Mouse (Mus musculus) embryonic facial prominence, embryonic 10.5 days (tissue): ENCODE measurements around the gene Psme2. TPM values are rescaled to one million over a fixed set of nuclear protein-coding genes. Genes with fewer than 3 reads are reported as not detected.
A peak's percentile ranks its signal among the peaks of the same experiment; 100 is the strongest.

Experiments used
- DNase-seq: peaks from one replicate; pipeline ENCODE4 v3.0.0-alpha.2; 2017; ENCODE audit warnings: low spot score
- H3K27ac ChIP-seq: fragments of 300-500 bp; sonication (generic); replicated peaks from 2 replicates; pipeline ENCODE4 v1.5.1; 2016; ENCODE audit warnings: mild to moderate bottlenecking
- H3K27me3 ChIP-seq: fragments of 300-500 bp; sonication (generic); replicated peaks from 2 replicates; pipeline ENCODE4 v1.6.1; 2016; ENCODE audit warnings: low read depth, mild to moderate bottlenecking; ENCODE audit not compliant: poor library complexity, severe bottlenecking
- H3K36me3 ChIP-seq: fragments of 300-500 bp; sonication (generic); replicated peaks from 2 replicates; pipeline ENCODE4 v1.6.1; 2016; ENCODE audit warnings: mild to moderate bottlenecking, moderate library complexity
- H3K4me1 ChIP-seq: fragments of 300-500 bp; sonication (generic); 2 replicates; pipeline ENCODE4 v1.6.1; 2016
- H3K4me3 ChIP-seq: fragments of 300-500 bp; sonication (generic); 2 replicates; pipeline ENCODE4 v1.5.1; 2016; ENCODE audit warnings: mild to moderate bottlenecking, moderate library complexity
- H3K9me3 ChIP-seq: fragments of 300-500 bp; sonication (generic); 2 replicates; pipeline ENCODE4 v1.6.1; 2016; ENCODE audit warnings: mild to moderate bottlenecking
- WGBS: fragments of 180-500 bp; shearing (Covaris S2); methylation state at CpG from one replicate; pipeline ENCODE4 v1.1.7; 2016; 5-methylcytosine and 5-hydroxymethylcytosine counted together
- polyA plus RNA-seq: library from polyadenylated mRNA; unstranded; fragments of >200 nt; fragmentation: Nextera tagmentation; extraction: Ambion mirVana; gene quantifications from 2 replicates; pipeline ENCODE4 v1.2.1, GENCODE M21; 2016

Gene Psme2
- polyA plus RNA-seq, 1 experiment from 2014 or later = 186 TPM

DNA sequence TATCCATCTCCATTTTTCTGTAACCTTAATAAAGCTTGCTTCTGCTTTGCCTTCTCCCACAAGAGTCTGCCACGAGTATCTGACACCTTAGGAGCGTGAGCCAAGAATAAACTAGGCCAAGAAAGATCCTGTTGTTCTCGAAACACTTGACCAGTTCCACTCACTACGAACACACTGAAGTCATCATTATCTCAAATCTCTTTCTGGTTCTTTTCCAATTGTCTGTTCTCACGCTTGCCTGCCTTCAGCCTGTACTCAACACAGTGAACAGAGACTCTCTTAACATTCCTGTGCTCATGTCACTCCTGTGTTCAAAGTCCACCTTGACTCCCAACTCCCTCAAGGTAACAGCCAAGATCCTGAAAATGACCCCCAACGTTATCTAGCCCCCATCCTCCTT, 22.4 kb upstream of the Psme2 start:
- peaks cover 12% of the 10 kb centered on the region; the same call in 1 of the 2 replicates for H3K4me1 ChIP-seq
- H3K4me3 ChIP-seq = no peak overlapping the region
- no peaks in the 10 kb centered on the region for H3K9me3 ChIP-seq
- WGBS = 76% methylated on average over 6 of the region's 6 CpGs
- no peak for DNase-seq
- H3K27ac ChIP-seq = no peak overlapping the region
- H3K36me3 ChIP-seq = peaks cover 20% of the 10 kb centered on the region
- H3K27me3 ChIP-seq = no peaks in the 10 kb centered on the region

GRCm38 (mm10) chr14:55608339-55608738, 17.4 kb upstream of the Psme2 start:
- H3K4me3 ChIP-seq = no peak overlapping the region
- 92% methylated on average over 6 of the region's 6 CpGs for WGBS
- no peak for DNase-seq

DNA sequence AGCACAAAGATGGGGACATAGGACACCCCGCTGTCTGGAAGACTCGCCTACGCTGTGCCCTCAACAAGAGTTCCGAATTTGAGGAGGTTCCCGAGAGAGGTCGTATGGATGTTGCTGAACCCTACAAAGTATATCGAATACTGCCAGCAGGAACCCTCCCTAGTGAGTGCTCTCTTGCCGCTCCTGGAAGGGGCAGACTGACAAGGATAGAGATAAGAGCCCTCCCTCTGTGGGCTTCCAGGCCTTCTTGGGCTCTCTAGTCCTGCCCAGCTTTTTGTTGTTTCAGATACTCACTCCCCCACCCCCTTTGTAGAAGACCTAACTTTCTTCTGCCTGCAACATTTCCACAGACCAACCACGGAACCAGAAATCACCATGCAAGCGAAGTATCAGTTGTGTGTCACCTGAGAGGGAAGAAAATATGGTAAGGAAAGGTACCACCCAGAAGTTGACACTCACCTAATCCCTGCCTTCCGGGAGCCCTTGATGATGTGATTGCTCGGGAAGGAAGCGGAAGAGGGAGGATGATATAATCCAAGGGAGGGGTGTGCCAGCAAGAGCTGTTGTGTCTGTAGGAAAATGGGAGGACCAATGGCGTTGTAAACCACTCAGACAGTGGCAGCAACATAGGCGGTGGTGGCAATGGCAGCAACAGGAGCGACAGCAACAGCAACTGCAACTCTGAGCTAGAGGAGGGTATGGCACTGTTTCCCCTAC, 15.0 kb upstream of the Psme2 start:
- WGBS = 93% methylated on average over 16 of the region's 16 CpGs
- H3K27ac ChIP-seq = no peak overlapping the region
- no peaks in the 10 kb centered on the region for H3K9me3 ChIP-seq
- peaks cover 89% of the 10 kb centered on the region for H3K36me3 ChIP-seq
- no peak overlapping the region for H3K4me3 ChIP-seq
- H3K27me3 ChIP-seq = no peaks in the 10 kb centered on the region
- no peak for DNase-seq
- H3K4me1 ChIP-seq = peaks cover 20% of the 10 kb centered on the region

More at GRCm38 (mm10) chr14:55608339-55608738, 17.4 kb upstream of the Psme2 start:
- Histone ChIP-seq H3K27me3 (no peaks in the 10 kb centered on the region), H3K36me3 (peaks cover 65% of the 10 kb centered on the region), H3K4me1 (peaks cover 14% of the 10 kb centered on the region), H3K9me3 (no peaks in the 10 kb centered on the region), H3K27ac (no peak overlapping the region)

GRCm38 (mm10) chr14:55604823-55605222, 13.9 kb upstream of the Psme2 start:
- peaks cover 20% of the 10 kb centered on the region for H3K4me1 ChIP-seq
- no peak for DNase-seq
- peaks cover 95% of the 10 kb centered on the region for H3K36me3 ChIP-seq
- no peak overlapping the region for H3K27ac ChIP-seq
- 90% methylated on average over 11 of the region's 11 CpGs for WGBS
- H3K27me3 ChIP-seq = no peaks in the 10 kb centered on the region
- no peaks in the 10 kb centered on the region for H3K9me3 ChIP-seq
- H3K4me3 ChIP-seq = peak overlapping the region; percentile 46; the same call in 1 of the 2 replicates

DNA sequence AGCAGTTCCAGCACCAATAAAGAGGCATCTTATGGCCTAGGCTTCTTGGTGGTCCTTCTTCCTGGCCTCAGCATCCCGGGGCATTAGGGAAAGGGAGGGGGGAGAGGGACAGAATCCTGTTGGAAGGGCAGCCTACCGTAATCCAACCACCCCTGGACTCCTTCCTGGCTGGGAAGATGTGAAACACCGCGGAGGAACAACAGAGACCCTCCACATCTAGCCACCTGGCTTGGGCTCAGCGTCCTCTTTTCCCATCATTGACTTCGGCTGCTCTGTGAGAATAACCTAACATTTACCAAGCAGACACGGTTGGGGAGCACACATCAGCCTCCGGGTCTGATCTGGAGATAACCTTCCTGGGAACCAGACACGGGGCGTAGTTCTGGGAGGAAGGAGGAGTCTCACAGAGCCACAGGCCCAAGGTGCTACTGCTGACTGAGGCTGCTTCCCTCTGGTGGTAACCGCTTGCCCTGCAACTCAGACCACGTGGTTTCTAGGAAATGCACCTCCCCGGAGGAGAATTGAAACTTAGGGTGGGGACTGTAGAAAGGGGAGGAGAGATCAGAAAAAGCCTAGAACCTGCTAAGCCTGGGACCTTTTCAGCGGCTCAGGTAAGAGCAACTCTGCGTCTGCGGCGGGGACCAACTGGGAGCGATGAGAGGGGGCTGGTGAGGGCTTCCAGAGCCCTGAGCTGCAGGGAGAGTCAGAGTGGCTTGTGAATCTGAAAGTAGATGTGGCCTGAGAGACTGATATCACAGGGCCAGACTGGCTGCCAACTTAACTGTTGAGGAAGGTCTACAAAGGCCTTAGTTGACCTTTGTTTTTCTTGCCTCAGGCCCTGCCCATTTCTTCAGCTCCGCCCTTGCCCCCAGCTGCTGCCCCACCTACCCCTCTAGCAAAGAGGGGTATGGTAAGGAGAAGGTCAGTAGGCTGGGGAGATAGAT, 13.0 kb upstream of the Psme2 start:
- Histone ChIP-seq H3K27ac (peak overlapping the region; percentile 74), H3K4me1 (peaks cover 20% of the 10 kb centered on the region), H3K27me3 (no peaks in the 10 kb centered on the region), H3K9me3 (no peaks in the 10 kb centered on the region), H3K36me3 (peaks cover 95% of the 10 kb centered on the region), H3K4me3 (peak overlapping the region; percentile 46)
- WGBS = 19% methylated on average over 19 of the region's 19 CpGs
- DNase-seq = peak; percentile 87

- Histone ChIP-seq H3K4me3 (peak within 1 kb of the TSS; percentile 46), H3K4me1 (peaks cover 20% of the 10 kb centered on the region), H3K27me3 (no peaks in the 10 kb centered on the region), H3K27ac (peak within 1 kb of the TSS; percentile 74), H3K9me3 (no peaks in the 10 kb centered on the region), H3K36me3 (peaks cover 95% of the 10 kb centered on the region)
- DNase-seq = no peak
- WGBS = 89% methylated on average over 7 of the region's 7 CpGs
Observed at GRCm38 (mm10) chr14:55603271-55603632, 12.3 kb upstream of the Psme2 start, which contains the start of gene Irf9. Gene Irf9, plus strand, starts transcription at chr14:55603571.

DNA sequence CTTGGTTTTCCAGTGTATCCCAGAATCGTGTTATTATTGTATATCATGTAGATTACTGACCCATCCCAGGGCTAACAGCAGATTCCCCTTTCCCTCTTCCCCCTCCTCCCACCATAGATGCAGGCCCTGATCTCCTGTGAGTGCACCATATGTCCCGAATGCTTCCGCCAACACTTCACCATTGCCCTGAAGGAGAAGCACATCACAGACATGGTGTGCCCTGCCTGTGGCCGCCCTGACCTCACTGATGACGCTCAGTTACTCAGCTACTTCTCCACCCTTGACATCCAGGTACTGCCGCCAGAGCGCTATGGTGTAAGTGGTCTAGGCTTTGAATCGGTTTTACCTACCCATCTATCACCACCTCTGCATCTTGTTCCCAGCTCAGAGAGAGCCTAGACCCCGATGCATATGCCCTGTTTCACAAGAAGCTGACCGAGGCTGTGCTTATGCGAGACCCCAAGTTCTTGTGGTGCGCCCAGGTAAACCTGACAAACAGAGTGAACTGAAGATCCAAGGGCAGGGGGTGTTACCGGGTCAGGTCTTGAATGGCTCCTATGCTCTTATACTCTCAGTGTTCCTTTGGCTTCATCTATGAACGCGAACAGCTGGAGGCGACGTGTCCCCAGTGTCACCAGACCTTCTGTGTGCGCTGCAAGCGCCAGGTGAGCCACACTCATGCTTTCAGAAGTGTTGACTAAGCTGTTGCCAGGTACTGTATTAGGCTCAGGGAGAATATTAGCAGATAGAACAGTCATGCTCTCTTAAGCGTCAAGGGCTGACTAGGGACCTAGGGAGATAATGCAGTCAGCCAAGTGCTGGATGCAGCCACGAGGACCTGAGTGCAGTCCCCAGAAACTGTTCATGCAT, 7.8 kb upstream of the Psme2 start:
- H3K36me3 ChIP-seq = peaks cover 100% of the 10 kb centered on the region
- no peak overlapping the region for H3K4me3 ChIP-seq
- peaks cover 10% of the 10 kb centered on the region for H3K4me1 ChIP-seq
- DNase-seq = no peak
- no peak overlapping the region for H3K27ac ChIP-seq
- 94% methylated on average over 21 of the region's 21 CpGs for WGBS
- no peaks in the 10 kb centered on the region for H3K27me3 ChIP-seq
- H3K9me3 ChIP-seq = no peaks in the 10 kb centered on the region

DNA sequence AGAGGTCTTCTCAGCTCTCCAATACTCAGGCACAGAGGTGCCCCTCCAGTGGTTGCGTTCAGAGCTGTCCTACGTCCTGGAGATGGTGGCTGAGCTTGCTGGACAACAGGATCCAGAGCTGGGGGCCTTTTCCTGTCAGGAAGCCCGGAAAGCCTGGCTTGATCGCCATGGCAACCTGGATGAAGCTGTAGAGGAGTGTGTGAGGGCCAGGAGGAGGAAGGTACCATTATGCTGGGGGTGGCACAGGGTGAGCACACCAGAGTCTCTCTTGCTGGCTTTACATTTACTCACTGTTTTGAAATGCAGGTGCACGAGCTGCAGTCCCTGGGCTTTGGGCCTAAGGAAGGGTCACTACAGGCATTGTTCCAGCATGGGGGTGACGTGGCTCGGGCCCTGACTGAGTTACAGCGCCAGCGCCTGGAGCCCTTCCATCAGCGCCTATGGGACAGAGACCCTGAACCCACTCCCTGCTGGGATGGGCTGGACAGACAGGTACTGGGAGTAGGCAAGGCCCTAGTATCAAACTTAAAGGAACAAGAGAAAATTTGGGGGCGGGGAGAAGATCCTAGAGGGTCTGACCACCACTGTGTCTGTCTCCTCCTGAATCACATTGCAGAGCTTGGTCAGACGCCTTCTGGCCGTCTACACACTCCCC, 5.2 kb upstream of the Psme2 start:
- WGBS = 86% methylated on average over 13 of the region's 13 CpGs
- Histone ChIP-seq H3K36me3 (peaks cover 82% of the 10 kb centered on the region), H3K9me3 (no peaks in the 10 kb centered on the region)

DNA sequence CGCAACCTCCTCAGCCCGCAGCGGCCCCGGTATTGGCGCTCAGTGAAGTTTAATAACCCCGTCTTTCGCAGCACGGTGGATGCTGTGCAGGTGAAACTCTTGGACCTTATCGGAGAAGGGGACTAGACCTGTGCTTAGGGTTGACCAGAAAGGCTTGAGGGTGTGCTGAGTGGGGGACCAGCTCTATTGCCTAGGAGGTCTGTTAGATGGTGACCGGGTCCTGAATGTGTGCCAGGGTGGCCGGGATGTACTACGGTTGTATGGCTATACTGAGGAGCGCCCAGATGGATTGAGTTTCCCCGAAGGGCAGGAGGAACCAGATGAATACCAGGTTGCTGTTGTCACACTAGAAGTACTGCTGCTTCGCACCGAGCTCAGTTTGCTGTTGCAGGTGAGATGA, 1.3 kb upstream of the Psme2 start:
- peaks cover 28% of the 10 kb centered on the region for H3K4me1 ChIP-seq
- H3K27ac ChIP-seq = peak overlapping the region; percentile 92
- H3K27me3 ChIP-seq = no peaks in the 10 kb centered on the region
- WGBS = 8% methylated on average over 16 of the region's 16 CpGs
- H3K9me3 ChIP-seq = no peaks in the 10 kb centered on the region
- DNase-seq = peak; percentile 18
- H3K4me3 ChIP-seq = peak overlapping the region; percentile 70
- peaks cover 64% of the 10 kb centered on the region for H3K36me3 ChIP-seq

More for the DNA sequence above, 5.2 kb upstream of the Psme2 start:
- DNase-seq = no peak
- Histone ChIP-seq H3K4me1 (peaks cover 18% of the 10 kb centered on the region), H3K4me3 (no peak overlapping the region), H3K27ac (no peak overlapping the region), H3K27me3 (no peaks in the 10 kb centered on the region)

GRCm38 (mm10) chr14:55591331-55591891, 498 bp upstream of the Psme2 start, which contains the start of gene Rnf31:
Gene Rnf31, plus strand, starts transcription at chr14:55591708.
- Histone ChIP-seq H3K27me3 (no peaks in the 10 kb centered on the region), H3K9me3 (no peaks in the 10 kb centered on the region), H3K36me3 (peaks cover 60% of the 10 kb centered on the region), H3K4me1 (peaks cover 28% of the 10 kb centered on the region), H3K4me3 (peak within 1 kb of the TSS; percentile 70), H3K27ac (peak within 1 kb of the TSS; percentile 92)
- DNase-seq = peak; percentile 94
- WGBS = under 1% methylated on average over 33 of the region's 33 CpGs

DNA sequence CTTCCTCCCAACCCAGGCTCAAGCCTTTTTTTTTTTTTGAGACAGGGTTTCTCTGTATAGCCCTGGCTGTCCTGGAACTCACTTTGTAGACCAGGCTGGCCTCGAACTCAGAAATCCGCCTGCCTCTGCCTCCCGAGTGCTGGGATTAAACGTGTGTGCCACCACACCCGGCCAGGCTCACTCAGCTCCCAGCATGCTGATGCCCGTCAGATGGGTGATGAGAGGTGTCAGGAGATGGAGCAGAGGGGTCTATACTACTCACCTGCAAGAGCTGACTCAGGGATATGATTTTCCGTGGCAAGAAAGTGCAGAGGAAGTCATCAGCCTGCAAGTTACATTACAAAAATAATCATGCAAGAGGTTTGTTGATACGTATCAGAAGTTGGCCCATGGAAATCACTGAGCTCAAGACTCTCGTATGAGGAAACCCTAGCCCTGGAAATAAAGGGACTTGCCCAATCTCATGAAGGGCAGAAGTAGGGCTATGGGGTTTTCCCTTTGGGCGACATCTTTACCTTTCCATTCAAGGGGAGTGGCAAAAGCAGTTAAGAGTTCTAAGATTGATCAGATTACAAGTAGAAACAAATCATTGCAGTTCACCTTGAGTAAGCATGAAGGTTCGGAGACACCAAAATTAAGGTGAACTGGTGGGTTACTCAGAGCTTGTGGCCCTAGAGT, 1.0 kb downstream of the Psme2 start:
- WGBS = 90% methylated on average over 11 of the region's 11 CpGs
- no peaks in the 10 kb centered on the region for H3K9me3 ChIP-seq
- H3K27me3 ChIP-seq = peaks cover 2% of the 10 kb centered on the region; the same call in 1 of the 2 replicates
- H3K4me3 ChIP-seq = peak overlapping the region; percentile 70
- H3K27ac ChIP-seq = peak overlapping the region; percentile 92; the same call in 1 of the 2 replicates
- H3K4me1 ChIP-seq = peaks cover 36% of the 10 kb centered on the region
- no peak for DNase-seq
- peaks cover 45% of the 10 kb centered on the region for H3K36me3 ChIP-seq
